Mouse (Mus musculus): ENCODE measurements around the gene Pitx1. TPM values are rescaled to one million over a fixed set of nuclear protein-coding genes. Genes with fewer than 3 reads are reported as not detected.
A peak's percentile ranks its signal among the peaks of the same experiment; 100 is the strongest.

Gene Pitx1
- 0.37 and 0.42 TPM in 2 replicates for polyA plus RNA-seq (2014; fragmentation: Nextera tagmentation; extraction: Ambion mirVana)

- 0 out of 2 replicates have a peak within 1 kb of the TSS, but pooled peaks have one; percentile 10 for H3K4me2 ChIP-seq (replicated peaks; ENCODE audit: low read depth, low read length)
- H3K27me3 ChIP-seq (ENCODE audit: control insufficient read depth, insufficient read depth, low read length), result peaks cover 98% of the 10 kb centered on the region
- H3K9me3 ChIP-seq (ENCODE audit: control insufficient read depth, low read length), result no peaks in the 10 kb centered on the region
- no peak within 1 kb of the TSS for H3K27ac ChIP-seq (ENCODE audit: low read depth, low read length)
- no peak within 1 kb of the TSS for H3K9ac ChIP-seq (ENCODE audit: low read depth, low read length)
- no peaks in the 10 kb centered on the region for H3K36me3 ChIP-seq (ENCODE audit: control insufficient read depth, insufficient read depth, low read length)
- WGBS, result under 1% methylated on average over 35 of the region's 36 CpGs
- no peak for ATAC-seq (ENCODE audit: low FRiP score, low TSS enrichment)
- H3K4me1 ChIP-seq (ENCODE audit: control insufficient read depth, insufficient read depth, low read length), result peaks cover 4% of the 10 kb centered on the region
- peak within 1 kb of the TSS; percentile 9; the same call in 1 of the 2 replicates for H3K4me3 ChIP-seq (ENCODE audit: low read length)
These were observed at the start of gene Pitx1 for GRCm38 (mm10) chr13:55836142-55836625. TSS of gene Pitx1 (minus strand) at chr13:55836192.

DNA sequence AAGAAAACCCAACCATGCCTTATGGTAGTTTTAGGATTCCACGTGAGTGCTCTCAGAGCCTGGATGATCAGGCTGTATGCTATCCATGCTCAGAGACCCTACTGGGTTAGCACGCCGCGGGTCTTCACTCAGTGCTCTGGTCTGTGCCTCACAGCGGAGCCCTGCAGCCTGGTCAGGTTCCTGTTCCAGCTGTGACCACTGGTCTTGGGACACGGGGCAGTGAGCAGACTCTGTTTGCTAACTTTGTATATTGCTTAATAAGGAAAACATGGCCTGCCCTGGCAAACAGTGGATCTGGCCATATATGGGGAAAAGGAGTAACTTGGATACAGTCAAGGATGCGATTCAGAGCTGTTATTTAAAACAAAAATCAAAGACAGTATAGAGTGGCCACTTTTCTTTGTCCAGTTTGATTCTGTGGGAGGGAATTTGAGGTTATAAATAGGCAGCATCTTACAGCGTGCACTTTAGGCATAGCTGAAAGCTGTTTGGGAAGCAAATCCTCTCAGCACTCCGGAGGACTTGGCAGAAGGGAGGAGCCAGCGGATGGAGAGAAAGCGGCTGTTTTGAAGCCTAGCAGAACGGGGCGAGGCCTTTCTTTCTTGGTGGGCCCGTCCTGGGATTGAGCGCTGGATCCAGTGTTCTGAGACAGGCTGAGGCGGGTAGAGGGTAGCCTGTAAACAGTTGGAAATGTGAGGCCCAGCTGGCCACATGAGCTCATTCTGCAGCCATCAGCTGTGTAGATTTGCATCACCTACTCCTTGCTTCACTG, 45.6 kb upstream of the Pitx1 start:
- no peak overlapping the region for H3K4me2 ChIP-seq (replicated peaks; ENCODE audit: low read depth, low read length)
- no peak overlapping the region for H3K4me3 ChIP-seq (ENCODE audit: low read length)
- no peak overlapping the region for H3K9ac ChIP-seq (ENCODE audit: low read depth, low read length)
- no peaks in the 10 kb centered on the region for H3K9me3 ChIP-seq (ENCODE audit: control insufficient read depth, low read length)
- no peaks in the 10 kb centered on the region for H3K4me1 ChIP-seq (ENCODE audit: control insufficient read depth, insufficient read depth, low read length)
- ATAC-seq (ENCODE audit: low FRiP score, low TSS enrichment), result peak; percentile 60; the same call in 1 of the 2 replicates
- WGBS, result 49% methylated on average over 16 of the region's 16 CpGs
- H3K27ac ChIP-seq (ENCODE audit: low read depth, low read length), result peak overlapping the region; percentile 53; the same call in 1 of the 2 replicates
- no peaks in the 10 kb centered on the region for H3K36me3 ChIP-seq (ENCODE audit: control insufficient read depth, insufficient read depth, low read length)
- H3K27me3 ChIP-seq (ENCODE audit: control insufficient read depth, insufficient read depth, low read length), result peaks cover 3% of the 10 kb centered on the region; the same call in 1 of the 2 replicates

DNA sequence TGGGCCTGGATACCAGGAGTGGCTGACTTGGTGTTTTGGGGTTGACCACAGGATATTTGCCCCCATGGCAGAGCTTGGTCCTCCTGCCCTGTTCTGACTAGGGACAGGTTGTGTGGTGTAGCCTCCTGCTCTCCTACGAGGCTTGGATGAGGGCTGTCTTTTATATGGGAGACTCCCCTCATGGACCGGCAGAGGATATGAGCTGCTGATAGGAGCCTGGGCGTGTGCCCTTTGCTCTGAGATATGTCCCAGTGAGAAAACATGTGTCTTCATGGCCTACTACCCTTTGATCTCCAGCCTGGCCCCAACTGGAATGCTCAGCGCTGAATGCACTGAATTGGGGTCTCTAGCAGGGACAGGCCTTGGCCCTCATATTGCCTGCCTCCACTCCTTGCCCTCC, 42.4 kb upstream of the Pitx1 start:
- Histone ChIP-seq H3K27ac (ENCODE audit: low read depth, low read length) (no peak overlapping the region), H3K9me3 (ENCODE audit: control insufficient read depth, low read length) (0 out of 2 replicates have a peak, but pooled peaks cover 3% of the 10 kb centered on the region), H3K4me3 (ENCODE audit: low read length) (no peak overlapping the region), H3K36me3 (ENCODE audit: control insufficient read depth, insufficient read depth, low read length) (no peaks in the 10 kb centered on the region), H3K4me2 (replicated peaks; ENCODE audit: low read depth, low read length) (no peak overlapping the region), H3K9ac (ENCODE audit: low read depth, low read length) (no peak overlapping the region), H3K4me1 (ENCODE audit: control insufficient read depth, insufficient read depth, low read length) (no peaks in the 10 kb centered on the region), H3K27me3 (ENCODE audit: control insufficient read depth, insufficient read depth, low read length) (peaks cover 3% of the 10 kb centered on the region; the same call in 1 of the 2 replicates)
- 89% methylated on average over 4 of the region's 4 CpGs for WGBS
- no peak for ATAC-seq (ENCODE audit: low FRiP score, low TSS enrichment)

DNA sequence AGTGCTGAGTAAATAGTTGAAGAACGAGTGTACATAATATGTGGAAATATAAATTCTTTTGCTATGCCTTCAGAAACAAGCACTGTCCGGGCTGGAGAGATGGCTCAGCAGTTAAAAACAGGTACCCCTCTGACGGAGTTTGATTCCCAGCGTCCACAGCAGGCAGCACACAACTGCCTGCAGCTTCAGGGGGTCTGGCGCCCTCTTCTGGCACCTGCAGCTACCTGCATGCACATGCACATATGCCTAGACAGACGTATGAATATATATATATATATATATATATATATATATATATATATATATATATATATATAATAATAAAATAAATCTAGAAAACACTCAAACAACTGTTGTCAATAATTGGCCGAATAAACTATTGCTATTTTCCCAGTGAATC, 35.4 kb upstream of the Pitx1 start:
- no peak for ATAC-seq (ENCODE audit: low FRiP score, low TSS enrichment)
- no peaks in the 10 kb centered on the region for H3K27me3 ChIP-seq (ENCODE audit: control insufficient read depth, insufficient read depth, low read length)
- 82% methylated on average over 7 of the region's 7 CpGs for WGBS
- H3K9me3 ChIP-seq (ENCODE audit: control insufficient read depth, low read length), result 0 out of 2 replicates have a peak, but pooled peaks cover 3% of the 10 kb centered on the region
- H3K27ac ChIP-seq (ENCODE audit: low read depth, low read length), result no peak overlapping the region
- no peaks in the 10 kb centered on the region for H3K4me1 ChIP-seq (ENCODE audit: control insufficient read depth, insufficient read depth, low read length)
- no peaks in the 10 kb centered on the region for H3K36me3 ChIP-seq (ENCODE audit: control insufficient read depth, insufficient read depth, low read length)
- H3K4me3 ChIP-seq (ENCODE audit: low read length), result no peak overlapping the region
- no peak overlapping the region for H3K4me2 ChIP-seq (replicated peaks; ENCODE audit: low read depth, low read length)
- no peak overlapping the region for H3K9ac ChIP-seq (ENCODE audit: low read depth, low read length)

DNA sequence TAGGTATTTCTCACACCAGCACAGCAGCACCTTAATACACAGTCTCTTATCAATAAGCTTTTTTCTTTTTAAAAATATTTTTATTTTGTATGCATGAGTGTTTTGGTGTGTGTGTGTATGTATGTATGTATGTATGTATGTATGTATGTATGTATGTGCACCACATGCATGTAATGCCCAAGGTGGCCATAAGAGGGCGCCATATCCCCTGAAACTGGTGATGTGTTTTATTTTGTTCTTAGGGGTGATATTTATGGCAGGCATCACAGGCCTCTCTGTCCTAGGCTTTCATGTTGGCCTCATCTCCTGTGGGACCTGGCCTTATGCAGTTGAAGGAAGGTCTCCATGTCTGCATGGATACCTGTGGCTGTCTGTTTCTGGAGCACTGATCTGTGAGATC, 34.0 kb upstream of the Pitx1 start:
- H3K4me1 ChIP-seq (ENCODE audit: control insufficient read depth, insufficient read depth, low read length), result no peaks in the 10 kb centered on the region
- no peak overlapping the region for H3K9ac ChIP-seq (ENCODE audit: low read depth, low read length)
- no peak overlapping the region for H3K4me3 ChIP-seq (ENCODE audit: low read length)
- H3K27me3 ChIP-seq (ENCODE audit: control insufficient read depth, insufficient read depth, low read length), result no peaks in the 10 kb centered on the region
- no peaks in the 10 kb centered on the region for H3K36me3 ChIP-seq (ENCODE audit: control insufficient read depth, insufficient read depth, low read length)
- H3K27ac ChIP-seq (ENCODE audit: low read depth, low read length), result no peak overlapping the region
- H3K4me2 ChIP-seq (replicated peaks; ENCODE audit: low read depth, low read length), result no peak overlapping the region
- no peak for ATAC-seq (ENCODE audit: low FRiP score, low TSS enrichment)
- H3K9me3 ChIP-seq (ENCODE audit: control insufficient read depth, low read length), result 0 out of 2 replicates have a peak, but pooled peaks cover 3% of the 10 kb centered on the region
- WGBS, result 96% methylated on average over 1 of the region's 1 CpGs

DNA sequence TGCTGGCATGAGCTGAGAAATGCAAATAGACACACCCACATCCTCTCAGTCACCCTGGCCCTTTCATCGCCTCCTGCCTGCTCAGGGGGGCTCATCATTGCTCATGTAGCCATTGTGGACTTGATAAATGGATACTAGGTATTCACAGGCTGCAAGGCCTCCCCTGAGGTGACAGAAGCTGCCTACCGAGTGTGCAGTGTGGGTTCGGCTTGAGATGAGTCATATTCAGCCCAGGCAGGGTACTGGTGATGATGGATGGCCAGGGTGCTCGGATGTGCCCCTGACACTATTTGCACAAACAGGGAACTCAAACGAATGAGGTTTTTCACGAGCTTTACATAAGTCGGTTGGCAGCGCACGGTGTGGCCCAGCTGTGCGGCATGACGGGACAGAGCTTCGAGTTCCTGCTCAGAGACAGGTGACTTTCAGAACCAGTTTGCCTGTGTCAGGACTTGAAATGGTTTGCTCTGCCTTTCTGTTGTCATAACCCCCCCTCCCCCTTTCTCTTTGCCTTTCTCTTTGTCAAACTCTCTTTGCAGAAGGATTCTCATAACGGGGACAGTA, 31.6 kb upstream of the Pitx1 start:
- H3K4me2 ChIP-seq (replicated peaks; ENCODE audit: low read depth, low read length), result no peak overlapping the region
- no peaks in the 10 kb centered on the region for H3K27me3 ChIP-seq (ENCODE audit: control insufficient read depth, insufficient read depth, low read length)
- no peak overlapping the region for H3K4me3 ChIP-seq (ENCODE audit: low read length)

DNA sequence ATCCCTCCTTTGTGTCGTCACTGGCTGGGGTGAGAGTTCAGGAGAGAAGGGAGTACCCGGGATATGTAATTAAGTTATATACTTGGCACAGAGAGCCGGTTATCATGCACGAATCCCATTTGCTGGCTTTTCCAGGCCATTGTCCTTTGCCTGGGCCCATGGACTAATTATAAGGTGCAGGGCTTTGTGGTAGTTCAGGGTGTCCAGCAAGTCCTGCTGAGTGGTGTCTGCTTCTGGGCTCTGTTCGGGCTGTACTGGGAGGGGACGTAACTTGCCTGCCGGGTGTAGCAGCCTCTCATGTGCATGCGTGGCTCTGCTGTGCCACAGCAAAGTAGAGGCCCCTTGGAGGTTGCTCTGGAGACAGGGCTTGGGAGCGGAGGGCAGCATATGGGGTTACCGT, 24.5 kb upstream of the Pitx1 start:
- H3K4me2 ChIP-seq (replicated peaks; ENCODE audit: low read depth, low read length), result no peak overlapping the region
- no peak overlapping the region for H3K4me3 ChIP-seq (ENCODE audit: low read length)
- no peaks in the 10 kb centered on the region for H3K36me3 ChIP-seq (ENCODE audit: control insufficient read depth, insufficient read depth, low read length)
- no peak for ATAC-seq (ENCODE audit: low FRiP score, low TSS enrichment)
- peaks cover 9% of the 10 kb centered on the region; the same call in 1 of the 2 replicates for H3K27me3 ChIP-seq (ENCODE audit: control insufficient read depth, insufficient read depth, low read length)
- no peak overlapping the region for H3K9ac ChIP-seq (ENCODE audit: low read depth, low read length)
- H3K27ac ChIP-seq (ENCODE audit: low read depth, low read length), result no peak overlapping the region
- no peaks in the 10 kb centered on the region for H3K4me1 ChIP-seq (ENCODE audit: control insufficient read depth, insufficient read depth, low read length)
- WGBS, result 72% methylated on average over 10 of the region's 10 CpGs
- H3K9me3 ChIP-seq (ENCODE audit: control insufficient read depth, low read length), result no peaks in the 10 kb centered on the region

More for the DNA sequence above, 31.6 kb upstream of the Pitx1 start:
- no peak overlapping the region for H3K27ac ChIP-seq (ENCODE audit: low read depth, low read length)
- no peak overlapping the region for H3K9ac ChIP-seq (ENCODE audit: low read depth, low read length)
- 58% methylated on average over 13 of the region's 13 CpGs for WGBS
- H3K4me1 ChIP-seq (ENCODE audit: control insufficient read depth, insufficient read depth, low read length), result no peaks in the 10 kb centered on the region
- H3K9me3 ChIP-seq (ENCODE audit: control insufficient read depth, low read length), result no peaks in the 10 kb centered on the region
- H3K36me3 ChIP-seq (ENCODE audit: control insufficient read depth, insufficient read depth, low read length), result no peaks in the 10 kb centered on the region
- no peak for ATAC-seq (ENCODE audit: low FRiP score, low TSS enrichment)

DNA sequence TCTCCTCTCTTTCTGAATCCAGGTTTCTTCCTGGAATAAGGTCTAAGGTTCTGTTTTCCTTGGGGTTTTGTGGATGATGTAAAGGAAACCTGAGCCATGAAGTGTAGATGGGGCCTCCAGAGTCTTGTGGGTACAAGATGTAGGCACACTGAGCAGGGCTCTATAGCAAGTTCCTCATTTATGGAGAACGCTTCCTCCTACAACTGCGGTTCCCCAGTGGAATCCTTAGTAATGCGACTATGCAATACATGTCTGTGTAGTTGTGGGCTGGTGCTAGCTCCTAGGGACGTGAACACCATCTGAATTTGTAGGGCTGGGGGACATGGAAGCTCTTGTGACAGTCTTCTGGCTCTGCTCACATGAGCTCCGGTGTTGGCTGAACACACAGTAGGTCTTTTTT, 22.5 kb upstream of the Pitx1 start:
- Histone ChIP-seq H3K27me3 (ENCODE audit: control insufficient read depth, insufficient read depth, low read length) (peaks cover 9% of the 10 kb centered on the region; the same call in 1 of the 2 replicates), H3K9ac (ENCODE audit: low read depth, low read length) (no peak overlapping the region), H3K4me3 (ENCODE audit: low read length) (no peak overlapping the region), H3K36me3 (ENCODE audit: control insufficient read depth, insufficient read depth, low read length) (no peaks in the 10 kb centered on the region), H3K27ac (ENCODE audit: low read depth, low read length) (no peak overlapping the region), H3K9me3 (ENCODE audit: control insufficient read depth, low read length) (no peaks in the 10 kb centered on the region), H3K4me2 (replicated peaks; ENCODE audit: low read depth, low read length) (no peak overlapping the region), H3K4me1 (ENCODE audit: control insufficient read depth, insufficient read depth, low read length) (no peaks in the 10 kb centered on the region)
- ATAC-seq (ENCODE audit: low FRiP score, low TSS enrichment), result no peak
- 85% methylated on average over 5 of the region's 5 CpGs for WGBS

DNA sequence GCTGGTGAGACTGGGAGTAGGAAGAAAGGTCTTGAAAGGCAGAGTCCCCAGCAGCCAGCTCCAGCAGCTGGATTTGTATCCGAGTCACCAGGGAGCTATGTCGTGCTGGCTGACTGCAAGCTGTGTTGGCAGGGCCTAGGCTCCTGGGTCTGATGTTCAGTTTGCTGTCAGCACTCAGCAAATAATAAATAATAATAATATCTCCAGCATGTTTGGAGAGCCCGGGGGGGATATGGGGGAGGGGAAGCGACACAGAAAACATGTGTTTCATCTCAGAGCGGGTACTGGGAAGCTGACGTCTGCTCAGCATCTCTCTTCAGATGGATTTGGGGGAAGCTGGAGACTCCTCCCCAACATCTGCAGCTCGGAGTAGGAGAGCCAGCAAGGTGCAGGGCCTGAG, 19.8 kb upstream of the Pitx1 start:
- H3K4me3 ChIP-seq (ENCODE audit: low read length), result no peak overlapping the region
- H3K27ac ChIP-seq (ENCODE audit: low read depth, low read length), result no peak overlapping the region
- WGBS, result 34% methylated on average over 7 of the region's 7 CpGs
- no peaks in the 10 kb centered on the region for H3K4me1 ChIP-seq (ENCODE audit: control insufficient read depth, insufficient read depth, low read length)
- H3K9me3 ChIP-seq (ENCODE audit: control insufficient read depth, low read length), result no peaks in the 10 kb centered on the region
- peaks cover 9% of the 10 kb centered on the region; the same call in 1 of the 2 replicates for H3K27me3 ChIP-seq (ENCODE audit: control insufficient read depth, insufficient read depth, low read length)
- no peaks in the 10 kb centered on the region for H3K36me3 ChIP-seq (ENCODE audit: control insufficient read depth, insufficient read depth, low read length)
- H3K4me2 ChIP-seq (replicated peaks; ENCODE audit: low read depth, low read length), result no peak overlapping the region
- H3K9ac ChIP-seq (ENCODE audit: low read depth, low read length), result no peak overlapping the region
- no peak for ATAC-seq (ENCODE audit: low FRiP score, low TSS enrichment)

Measured in kidney, embryonic 14.5 days (tissue).